Mouse (Mus musculus): ENCODE measurements at regions not wholly inside any gene's neighbourhood (a gene's known extent, or its start where the extent isn't known, plus 50 kb on each side); places are given as distances from the start of the nearest gene placed in this dataset.
A peak's percentile ranks its signal among the peaks of the same experiment; 100 is the strongest.

GRCm38 (mm10) chr5:41206462-41206861 is 501.5 kb downstream of the Rab28 start:
- no peak for DNase-seq (ENCODE audit: low spot score in 2 of 2)

GRCm38 (mm10) chr5:41204417-41204816 is 503.5 kb downstream of the Rab28 start:
- DNase-seq (ENCODE audit: low spot score in 2 of 2): no peak

- no peak for DNase-seq (ENCODE audit: low spot score in 2 of 2)
Measured at GRCm38 (mm10) chr5:41187193-41187592, 520.8 kb downstream of the Rab28 start.

- no peak for DNase-seq (ENCODE audit: low spot score in 2 of 2)
Measured at GRCm38 (mm10) chr5:41177220-41177619, 530.7 kb downstream of the Rab28 start.

- no peak for DNase-seq (ENCODE audit: low spot score in 2 of 2)
Measured at GRCm38 (mm10) chr5:41165870-41166626, 541.9 kb downstream of the Rab28 start.

- no peak for DNase-seq (ENCODE audit: low spot score in 2 of 2)
Measured at GRCm38 (mm10) chr5:41125050-41125449, 582.9 kb downstream of the Rab28 start.

- no peak for DNase-seq (ENCODE audit: low spot score in 2 of 2)
Measured at GRCm38 (mm10) chr5:41117658-41118057, 590.3 kb downstream of the Rab28 start.

GRCm38 (mm10) chr5:41087773-41088172 is 620.2 kb downstream of the Rab28 start:
- no peak for DNase-seq (ENCODE audit: low spot score in 2 of 2)

GRCm38 (mm10) chr5:41076412-41076811 is 631.5 kb downstream of the Rab28 start:
- no peak for DNase-seq (ENCODE audit: low spot score in 2 of 2)

- DNase-seq (ENCODE audit: low spot score in 2 of 2): no peak
Measured at GRCm38 (mm10) chr5:41061646-41062045, 646.3 kb downstream of the Rab28 start.

GRCm38 (mm10) chr5:41061222-41061621 is 646.7 kb downstream of the Rab28 start:
- no peak for DNase-seq (ENCODE audit: low spot score in 2 of 2)

GRCm38 (mm10) chr5:41058015-41058414 is 649.9 kb downstream of the Rab28 start:
- no peak for DNase-seq (ENCODE audit: low spot score in 2 of 2)

GRCm38 (mm10) chr5:41051948-41052347 is 656.0 kb downstream of the Rab28 start:
- no peak for DNase-seq (ENCODE audit: low spot score in 2 of 2)

- no peak for DNase-seq (ENCODE audit: low spot score in 2 of 2)
Measured at GRCm38 (mm10) chr5:41048515-41048914, 659.4 kb downstream of the Rab28 start.

GRCm38 (mm10) chr5:41045221-41045620 is 662.7 kb downstream of the Rab28 start:
- no peak for DNase-seq (ENCODE audit: low spot score in 2 of 2)

GRCm38 (mm10) chr5:41044465-41044864 is 663.5 kb downstream of the Rab28 start:
- peak in 1 of 2 experiments; percentile 65 for DNase-seq (ENCODE audit: low spot score in 2 of 2)

GRCm38 (mm10) chr5:41038790-41039189 is 669.2 kb downstream of the Rab28 start:
- no peak for DNase-seq (ENCODE audit: low spot score in 2 of 2)

- no peak for DNase-seq (ENCODE audit: low spot score in 2 of 2)
Measured at GRCm38 (mm10) chr5:41006692-41007091, 701.3 kb downstream of the Rab28 start.

- no peak for DNase-seq (ENCODE audit: low spot score in 2 of 2)
Measured at GRCm38 (mm10) chr5:40986562-40986961, 721.4 kb downstream of the Rab28 start.

- DNase-seq (ENCODE audit: low spot score in 2 of 2): no peak
Measured at GRCm38 (mm10) chr5:40974892-40975291, 733.1 kb downstream of the Rab28 start.

GRCm38 (mm10) chr5:40952901-40953595 is 754.9 kb downstream of the Rab28 start:
- DNase-seq (ENCODE audit: low spot score in 2 of 2): peak in 1 of 2 experiments; percentile 17

- DNase-seq (ENCODE audit: low spot score in 2 of 2): no peak
Measured at GRCm38 (mm10) chr5:40929127-40929526, 778.8 kb downstream of the Rab28 start.

- no peak for DNase-seq (ENCODE audit: low spot score in 2 of 2)
Measured at GRCm38 (mm10) chr5:40920920-40921319, 787.0 kb downstream of the Rab28 start.
